Mouse (Mus musculus) lung, postnatal 0 days (tissue): ENCODE results near the gene Mcl1. TPM values are rescaled to one million over a fixed set of nuclear protein-coding genes. Genes with fewer than 3 reads are reported as not detected.

Source experiments
- ATAC-seq: fragments of 200-750 bp; cut with Nextera tagmentation; 2 replicates; pipeline ENCODE4 v1.8.0; 2017; ENCODE audit warnings: moderate library complexity
- DNase-seq: peaks from one replicate; pipeline ENCODE4 v3.0.0-alpha.2; 2016; ENCODE audit warnings: low spot score
- H3K27ac ChIP-seq: fragments of 300-500 bp; sonication (generic); 2 replicates; pipeline ENCODE4 v1.5.1; 2014; ENCODE audit warnings: antibody characterized with exemption, mild to moderate bottlenecking, low read length, mixed read lengths
- H3K27me3 ChIP-seq: fragments of 300-500 bp; sonication (generic); replicated peaks from 2 replicates; pipeline ENCODE4 v1.6.1; 2014; ENCODE audit warnings: low read length, mixed read lengths; ENCODE audit not compliant: insufficient read depth
- H3K36me3 ChIP-seq: fragments of 300-500 bp; sonication (generic); 2 replicates; pipeline ENCODE4 v1.6.1; 2014; ENCODE audit warnings: low read length, mixed read lengths; ENCODE audit not compliant: insufficient read depth
- H3K4me1 ChIP-seq: fragments of 300-500 bp; sonication (generic); 2 replicates; pipeline ENCODE4 v1.6.1; 2014; ENCODE audit warnings: antibody characterized with exemption, low read depth, low read length, mixed read lengths; ENCODE audit not compliant: insufficient read depth
- H3K4me2 ChIP-seq: fragments of 300-500 bp; sonication (generic); replicated peaks from 2 replicates; pipeline ENCODE4 v1.6.1; 2014; ENCODE audit warnings: low read depth, mild to moderate bottlenecking, low read length, moderate library complexity, mixed read lengths
- H3K4me3 ChIP-seq: fragments of 300-500 bp; sonication (generic); 2 replicates; pipeline ENCODE4 v1.5.1; 2014; ENCODE audit warnings: low read depth, low read length
- H3K9ac ChIP-seq: fragments of 300-500 bp; sonication (generic); replicated peaks from 2 replicates; pipeline ENCODE4 v1.6.1; 2014; ENCODE audit warnings: low read depth, mild to moderate bottlenecking
- H3K9me3 ChIP-seq: fragments of 300-500 bp; sonication (generic); 2 replicates; pipeline ENCODE4 v1.6.1; 2016; ENCODE audit warnings: low read length, mixed read lengths
- CTCF ChIP-seq: IDR thresholded peaks from 2 replicates; pipeline ENCODE4 v1.5.1; 2016; ENCODE audit warnings: antibody characterized with exemption, mild to moderate bottlenecking
- EP300 ChIP-seq: IDR thresholded peaks from 2 replicates; pipeline ENCODE4 v1.6.1; 2016; ENCODE audit warnings: antibody characterized with exemption, mild to moderate bottlenecking, control low read depth
- whole genome bisulfite sequencing: fragments of 180-500 bp; shearing (Covaris S2); extraction: QIAGEN DNeasy Blood & Tissue Kit; methylation state at CpG from one replicate; pipeline ENCODE4 v1.1.7; 2014; 5-methylcytosine and 5-hydroxymethylcytosine counted together
- polyA plus RNA-seq: library from polyadenylated mRNA; unstranded; fragments of >200 nt; fragmentation: Nextera tagmentation; extraction: Ambion mirVana; gene quantifications from 2 replicates; pipeline ENCODE4 v1.2.1, GENCODE M21; 2015

The Mcl1 gene
- polyA plus RNA-seq, 1 experiment from 2014 or later: 101 TPM

DNA sequence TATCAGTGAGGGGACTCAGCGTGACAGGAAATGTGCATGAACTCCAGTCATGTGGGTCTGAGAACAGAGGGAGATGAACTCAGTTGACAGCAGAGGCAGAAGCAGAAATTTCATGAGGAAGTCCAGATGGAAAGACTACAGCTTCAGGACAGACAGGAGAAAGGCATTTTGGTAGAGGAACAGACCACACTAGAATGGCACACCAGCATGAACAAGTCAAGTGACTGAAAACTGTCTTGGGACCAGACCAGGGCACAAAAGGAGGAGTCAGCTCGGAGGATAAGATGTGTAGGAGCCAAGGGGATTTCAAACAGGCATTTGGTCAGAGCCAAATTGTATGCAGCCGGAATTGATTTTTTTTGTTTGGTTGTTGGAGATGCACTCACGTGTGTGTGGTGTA lies 23.0 kb upstream of the Mcl1 start:
- Histone ChIP-seq H3K36me3 (peaks cover 21% of the 10 kb centered on the region), H3K4me2 (no peak overlapping the region), H3K27me3 (no peaks in the 10 kb centered on the region), H3K9me3 (no peaks in the 10 kb centered on the region), H3K27ac (no peak overlapping the region), H3K9ac (no peak overlapping the region), H3K4me3 (no peak overlapping the region), H3K4me1 (no peaks in the 10 kb centered on the region)
- 59% methylated on average over 4 of the region's 4 CpGs for whole genome bisulfite sequencing
- DNase-seq (no peak), ATAC-seq (no peak)
- no peak for TF ChIP-seq EP300
- no peak for TF ChIP-seq CTCF

DNA sequence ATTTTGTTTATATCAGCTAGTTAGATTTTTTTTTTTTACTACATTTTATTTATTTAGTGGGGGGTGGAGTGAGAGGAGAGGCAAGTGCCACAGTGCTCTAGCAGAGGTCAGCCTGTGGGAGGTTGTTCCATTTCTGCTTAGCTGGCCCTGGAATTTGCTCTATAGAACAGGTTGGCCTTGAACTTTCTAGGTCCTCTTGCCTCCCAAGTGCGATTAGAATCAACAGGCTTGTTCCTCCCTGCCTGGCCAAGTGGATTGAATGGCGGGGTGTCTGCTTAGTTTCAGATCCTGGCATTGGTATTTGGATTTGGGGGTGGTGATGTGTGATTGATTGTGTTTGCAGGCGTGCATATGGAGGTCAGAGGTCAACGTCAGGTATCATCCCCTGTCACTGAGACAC lies 22.5 kb upstream of the Mcl1 start:
- peaks cover 18% of the 10 kb centered on the region; the same call in 1 of the 2 replicates for H3K36me3 ChIP-seq
- H3K27ac ChIP-seq: no peak overlapping the region

DNA sequence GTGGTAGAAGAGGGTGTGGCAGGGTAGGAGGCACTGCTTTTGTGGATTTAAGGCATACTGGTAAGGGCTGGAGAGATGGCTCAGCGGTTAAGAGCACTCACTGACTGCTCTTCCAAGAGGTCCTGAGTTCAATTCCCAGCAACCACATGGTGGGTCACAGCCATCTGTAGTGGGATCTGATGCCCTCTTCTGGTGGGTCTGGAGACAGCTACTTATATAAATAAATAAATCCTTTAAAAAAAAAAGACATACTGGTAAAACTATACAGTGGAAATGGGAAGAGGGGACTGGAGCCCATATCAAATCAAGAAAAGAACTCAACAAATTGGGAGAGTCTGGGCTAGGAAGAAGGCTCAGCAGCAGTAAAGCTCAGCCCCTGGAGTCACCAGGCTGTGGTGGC lies 18.9 kb upstream of the Mcl1 start:
- Histone ChIP-seq H3K4me3 (no peak overlapping the region), H3K9me3 (no peaks in the 10 kb centered on the region), H3K4me1 (no peaks in the 10 kb centered on the region), H3K27me3 (no peaks in the 10 kb centered on the region), H3K27ac (no peak overlapping the region), H3K36me3 (peaks cover 8% of the 10 kb centered on the region; the same call in 1 of the 2 replicates), H3K4me2 (no peak overlapping the region), H3K9ac (no peak overlapping the region)
- TF ChIP-seq CTCF (peak; percentile 44), EP300 (no peak)
- DNase-seq (no peak), ATAC-seq (no peak)
- WGBS: 72% methylated on average over 1 of the region's 1 CpGs

More for the DNA sequence above, 22.5 kb upstream of the Mcl1 start:
- TF ChIP-seq EP300 (no peak), CTCF (no peak)
- DNase-seq (no peak), ATAC-seq (no peak)
- WGBS: 68% methylated on average over 4 of the region's 4 CpGs
- Histone ChIP-seq H3K4me2 (no peak overlapping the region), H3K27me3 (no peaks in the 10 kb centered on the region), H3K9me3 (no peaks in the 10 kb centered on the region), H3K4me3 (no peak overlapping the region), H3K4me1 (no peaks in the 10 kb centered on the region), H3K9ac (no peak overlapping the region)

DNA sequence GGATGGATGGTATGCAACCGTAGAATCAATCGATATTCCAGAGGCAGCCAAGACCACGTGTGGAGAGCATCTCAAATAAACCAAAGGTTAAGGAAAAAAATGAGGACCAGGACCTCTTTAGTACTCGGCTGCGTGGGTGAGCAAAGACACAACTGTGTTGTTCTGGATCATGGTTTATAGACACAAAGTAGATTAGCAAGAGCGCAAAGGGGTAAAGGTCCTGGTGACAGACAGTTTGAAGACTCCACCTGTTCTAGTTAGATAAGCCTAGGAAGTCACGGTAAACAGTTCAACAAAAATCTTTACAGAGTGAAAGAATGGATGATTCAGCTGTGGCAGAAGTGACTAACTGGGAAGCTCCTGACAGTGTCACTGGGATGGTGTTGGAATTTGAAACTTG lies 15.5 kb upstream of the Mcl1 start:
- H3K27me3 ChIP-seq: no peaks in the 10 kb centered on the region
- H3K36me3 ChIP-seq: peaks cover 4% of the 10 kb centered on the region; the same call in 1 of the 2 replicates
- no peaks in the 10 kb centered on the region for H3K4me1 ChIP-seq
- no peak for TF ChIP-seq EP300
- no peak for TF ChIP-seq CTCF
- DNase-seq (no peak), ATAC-seq (no peak)
- no peak overlapping the region for H3K9ac ChIP-seq
- no peak overlapping the region for H3K4me3 ChIP-seq
- whole genome bisulfite sequencing: 71% methylated on average over 7 of the region's 7 CpGs
- H3K27ac ChIP-seq: no peak overlapping the region
- no peak overlapping the region for H3K4me2 ChIP-seq
- H3K9me3 ChIP-seq: no peaks in the 10 kb centered on the region

DNA sequence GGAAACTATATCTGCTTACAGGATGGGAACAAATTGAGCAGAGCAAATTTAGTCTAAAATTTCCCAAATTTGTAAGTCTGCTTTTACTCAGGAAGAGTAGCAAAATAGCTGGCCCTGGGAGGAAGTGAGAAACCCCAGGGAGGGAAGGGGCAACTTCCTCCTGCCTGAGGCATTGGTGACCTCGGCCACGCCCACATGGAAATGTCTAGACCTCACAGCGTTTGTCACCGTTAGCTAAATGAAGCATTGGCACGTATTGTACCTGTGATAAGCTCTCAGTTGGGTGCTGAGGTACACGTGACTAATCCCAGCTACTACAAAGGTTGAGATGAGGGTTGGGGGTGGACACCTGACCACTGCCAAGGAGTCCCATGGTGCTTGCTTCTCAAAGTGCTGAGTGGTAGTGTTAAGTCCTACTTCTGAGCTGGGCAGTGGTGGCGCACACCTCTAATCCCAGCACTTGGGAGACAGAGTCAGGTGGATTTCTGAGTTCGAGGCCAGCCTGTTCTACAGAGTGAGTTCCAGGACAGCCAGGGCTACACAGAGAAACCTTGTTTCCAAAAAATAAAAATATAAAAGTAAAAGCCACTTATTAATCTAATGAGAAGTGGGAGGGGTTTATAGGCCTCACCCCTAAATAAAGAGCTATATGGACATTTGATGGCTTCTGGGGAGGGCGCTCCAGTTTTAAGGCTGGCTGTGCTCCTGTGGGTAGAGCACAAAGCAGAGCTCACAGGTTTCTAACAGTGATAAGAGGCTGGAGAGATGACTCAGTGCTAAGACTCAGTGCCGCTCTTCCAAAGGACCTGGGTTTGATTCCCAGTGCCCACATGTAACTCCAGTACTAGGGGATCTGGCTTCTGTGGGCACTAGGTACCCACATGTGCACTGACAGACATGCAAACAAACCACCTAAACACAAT lies 13.0 kb upstream of the Mcl1 start:
- WGBS: 53% methylated on average over 10 of the region's 10 CpGs
- TF ChIP-seq EP300: no peak
- no peak for TF ChIP-seq CTCF
- H3K9ac ChIP-seq: no peak overlapping the region
- no peak overlapping the region for H3K4me2 ChIP-seq
- ATAC-seq (peak; percentile 41), DNase-seq (peak; percentile 62)
- H3K27me3 ChIP-seq: no peaks in the 10 kb centered on the region
- no peak overlapping the region for H3K27ac ChIP-seq
- no peaks in the 10 kb centered on the region for H3K9me3 ChIP-seq
- peaks cover 5% of the 10 kb centered on the region; the same call in 1 of the 2 replicates for H3K4me1 ChIP-seq
- H3K4me3 ChIP-seq: no peak overlapping the region
- H3K36me3 ChIP-seq: no peaks in the 10 kb centered on the region

DNA sequence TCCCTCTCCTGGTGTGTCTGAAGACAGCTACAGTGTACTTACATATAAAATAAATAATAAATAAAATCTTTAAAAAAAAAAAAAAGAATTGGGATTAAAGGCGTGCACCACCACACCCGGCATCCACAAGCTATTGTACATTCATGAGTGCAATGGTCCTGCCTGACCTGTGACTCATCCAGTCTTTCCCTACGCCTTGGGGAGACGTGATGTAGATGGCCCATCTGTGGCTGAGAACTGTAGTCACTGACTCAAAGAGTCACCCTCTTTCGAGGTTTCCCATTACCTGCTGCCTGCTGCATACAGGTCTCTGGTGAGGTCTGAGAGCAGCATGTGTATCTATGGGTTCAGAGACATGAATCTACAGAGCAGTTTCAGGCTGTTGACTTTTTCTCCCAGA lies 10.6 kb upstream of the Mcl1 start:
- Histone ChIP-seq H3K36me3 (no peaks in the 10 kb centered on the region), H3K27ac (no peak overlapping the region), H3K4me1 (peaks cover 17% of the 10 kb centered on the region), H3K27me3 (no peaks in the 10 kb centered on the region), H3K9ac (no peak overlapping the region), H3K4me2 (no peak overlapping the region), H3K4me3 (no peak overlapping the region), H3K9me3 (no peaks in the 10 kb centered on the region)
- TF ChIP-seq CTCF: no peak
- no peak for TF ChIP-seq EP300
- 83% methylated on average over 5 of the region's 5 CpGs for WGBS
- ATAC-seq (no peak), DNase-seq (no peak)
